Comparison of ENCODE assay signal across 25 mouse cellular contexts in genomic region chr17:32240881-32241531, GRCm38 (mm10). TPM values are rescaled to one million over a fixed set of nuclear protein-coding genes. Genes with fewer than 3 reads are reported as not detected.
DNase-seq lines count a peak whose midpoint lies in the region; ATAC-seq and TF ChIP-seq lines count a peak whose summit lies in the region.
"Had no signal": no experiment of that assay in that cellular context is flagged by ENCODE, and none has a peak within 500 bp of the region (broad histone marks: within the 10 kb centered on the region; RNA-seq: fewer than 3 reads in every experiment).

No protein-coding gene starts in this region.

- peaks cover 15% of the 10 kb centered on the region for H3K36me3 ChIP-seq in heart, embryonic 12.5 days
- H3K36me3 ChIP-seq in heart, adult 2 months (ENCODE audit: control insufficient read depth, insufficient read depth, low read length): peaks cover 26% of the 10 kb centered on the region
- peaks cover 19 to 52% of the 10 kb centered on the region in 2 experiments for H3K36me3 ChIP-seq in MEL (ENCODE audit: control insufficient read depth in 1 of 2, insufficient read depth in 2 of 2, low read length in 2 of 2)

- intact Hi-C loops in heart, adult 2 months (cut with DNase I): loop anchor here (5.0 kb wide), 1 partner anchor 41 kb away; the partner anchor contains the start of gene Brd4

- no peaks in the 10 kb centered on the region for H3K27me3 ChIP-seq in heart, embryonic 12.5 days (replicated peaks)
- H3K27me3 ChIP-seq in heart, adult 2 months (ENCODE audit: control insufficient read depth, insufficient read depth, low read length): no peaks in the 10 kb centered on the region
- no peaks in the 10 kb centered on the region for H3K27me3 ChIP-seq in MEL (ENCODE audit: control insufficient read depth in 1 of 2, insufficient read depth in 2 of 2, low read length in 2 of 2)
- H3K27me3 ChIP-seq: hindbrain, embryonic 13.5 days; liver, embryonic 12.5 days; lung, embryonic 15.5 days; neural tube, embryonic 13.5 days; Patski had no signal

- peaks cover 11% of the 10 kb centered on the region for H3K79me2 ChIP-seq in heart, adult 2 months (replicated peaks; ENCODE audit: control insufficient read depth, insufficient read depth, low read length)
- H3K79me2 ChIP-seq in MEL (ENCODE audit: control insufficient read depth, insufficient read depth, low read length, poor library complexity): peaks cover 64% of the 10 kb centered on the region

- no peak overlapping the region for H3K4me2 ChIP-seq in heart, embryonic 12.5 days
- H3K4me2 ChIP-seq: hindbrain, embryonic 13.5 days; liver, embryonic 12.5 days; lung, embryonic 15.5 days; neural tube, embryonic 13.5 days had no signal

- 74% methylated on average over 2 of the region's 2 CpGs for WGBS in heart, embryonic 12.5 days
- WGBS in heart, adult 2 months: 41% methylated on average over 2 of the region's 2 CpGs

- no peak for TF ChIP-seq RAD21 in MEL (IDR thresholded peaks at IDR 0.05; ENCODE audit: low read depth, low read length)

- H3K9me3 ChIP-seq in heart, embryonic 12.5 days (replicated peaks): no peaks in the 10 kb centered on the region
- no peaks in the 10 kb centered on the region for H3K9me3 ChIP-seq in MEL (replicated peaks; ENCODE audit: insufficient read depth, low read length)
- H3K9me3 ChIP-seq: hindbrain, embryonic 13.5 days; liver, embryonic 12.5 days; lung, embryonic 15.5 days; neural tube, embryonic 13.5 days had no signal

- H3K4me3 ChIP-seq in heart, embryonic 12.5 days: no peak overlapping the region
- no peak overlapping the region for H3K4me3 ChIP-seq in heart, adult 2 months
- no peak overlapping the region for H3K4me3 ChIP-seq in MEL (ENCODE audit: control insufficient read depth in 1 of 2, insufficient read depth in 1 of 2, low read depth in 2 of 2, low read length in 2 of 2)
- H3K4me3 ChIP-seq: gastrocnemius, adult 2 months; hindbrain, embryonic 13.5 days; left cerebral cortex, adult 2 months; liver, embryonic 12.5 days; lung, embryonic 15.5 days; neural tube, embryonic 13.5 days had no signal

- TF ChIP-seq EP300 in heart, adult 2 months (IDR thresholded peaks at IDR 0.05; ENCODE audit: insufficient read depth, low read depth, low read length): no peak
- no peak for TF ChIP-seq EP300 in MEL (IDR thresholded peaks at IDR 0.05; ENCODE audit: low read depth in 1 of 2, low read length in 2 of 2)

- H3K9ac ChIP-seq in heart, embryonic 12.5 days: no peak overlapping the region
- H3K9ac ChIP-seq in heart, adult 2 months (ENCODE audit: low read depth, low read length): no peak overlapping the region
- H3K9ac ChIP-seq in MEL (ENCODE audit: control insufficient read depth, low read depth, low read length, poor library complexity, severe bottlenecking): no peak overlapping the region
- H3K9ac ChIP-seq: hindbrain, embryonic 13.5 days; liver, embryonic 12.5 days; lung, embryonic 15.5 days; neural tube, embryonic 13.5 days had no signal

- DNase-seq in heart, adult 2 months: no peak
- DNase-seq in lung, postnatal 25 days (ENCODE audit: low spot score): peak; percentile 21
- no peak for DNase-seq in lung, postnatal 4 days
- peak; percentile 46 for DNase-seq in MEL (ENCODE audit: low read depth, low spot score)
- peak; percentile 44 for DNase-seq in naive thymus-derived CD4-positive, alpha-beta T cell, adult 2 months (ENCODE audit: low read depth)
- DNase-seq in adipocyte (ENCODE audit: low spot score): no peak
- DNase-seq: adrenal gland, postnatal 25 days; cerebellum, adult 11-12 months; cerebellum, postnatal 36 days; gastrocnemius, adult 2 months; heart, postnatal 10 days; kidney, adult 8-10 months; kidney, postnatal 14 days; left cerebral cortex, postnatal 4 days had no signal

- no peak for TF ChIP-seq CTCF in heart, adult 2 months (IDR thresholded peaks at IDR 0.05)
- no peak for TF ChIP-seq CTCF in MEL (IDR thresholded peaks at IDR 0.05 in 2 of 3, conservative IDR thresholded peaks at IDR 0.05 in 1 of 3; ENCODE audit: control insufficient read depth in 1 of 3, insufficient read depth in 1 of 3, low read depth in 2 of 3, low read length in 3 of 3, poor library complexity in 1 of 3, severe bottlenecking in 1 of 3)

- H3K4me1 ChIP-seq in heart, embryonic 12.5 days (replicated peaks): peaks cover 48% of the 10 kb centered on the region
- H3K4me1 ChIP-seq in heart, adult 2 months (ENCODE audit: control insufficient read depth, insufficient read depth, low read length): peaks cover 13% of the 10 kb centered on the region
- H3K4me1 ChIP-seq in MEL (ENCODE audit: control insufficient read depth in 1 of 2, insufficient read depth in 2 of 2, low read length in 2 of 2): peaks cover 24 to 33% of the 10 kb centered on the region in 2 experiments

- 0 out of 2 replicates have a peak overlapping the region, but pooled peaks have one; percentile 2 for H3K27ac ChIP-seq in heart, embryonic 12.5 days (ENCODE audit: poor library complexity, severe bottlenecking)
- no peak overlapping the region for H3K27ac ChIP-seq in heart, adult 2 months
- H3K27ac ChIP-seq in MEL (ENCODE audit: control insufficient read depth, low read depth, low read length): no peak overlapping the region
- H3K27ac ChIP-seq: gastrocnemius, adult 2 months; hindbrain, embryonic 13.5 days; left cerebral cortex, adult 2 months; lung, embryonic 15.5 days; neural tube, embryonic 13.5 days; stomach, postnatal 0 days had no signal

- TF ChIP-seq POLR2A in heart, adult 2 months (IDR thresholded peaks at IDR 0.05; ENCODE audit: insufficient read depth, low read depth, low read length): no peak
- no peak for TF ChIP-seq POLR2A in MEL (IDR thresholded peaks at IDR 0.05; ENCODE audit: control insufficient read depth in 1 of 2, insufficient read depth in 1 of 2, low read depth in 1 of 2, low read length in 2 of 2, poor library complexity in 1 of 2)

- no peak for ATAC-seq in heart, embryonic 12.5 days (ENCODE audit: insufficient number of reproducible peaks, low FRiP score)
- no peak for ATAC-seq in erythroblast, adult 5-6 weeks (replicated peaks; ENCODE audit: low FRiP score, poor library complexity, severe bottlenecking)
- ATAC-seq: liver, embryonic 12.5 days; Patski had no signal

TF ChIP-seq in MEL, 35 proteins besides CTCF, POLR2A, EP300 and RAD21:
- peak; percentile 46; the same call in 1 of the 2 replicates for TF ChIP-seq MEF2A (IDR thresholded peaks at IDR 0.05; ENCODE audit: extremely low read depth, insufficient replicate concordance, low read depth, low read length, poor library complexity, severe bottlenecking)
- TF ChIP-seq POLR2AphosphoS5 (IDR thresholded peaks at IDR 0.05; ENCODE audit: borderline replicate concordance, low read depth, low read length): no peak

RNA-seq across cellular contexts. Expression of gene Brd4, which starts 43.5 kb away (rescaled TPM):
- 72.6 and 76.6 TPM in 2 replicates for polyA plus RNA-seq in heart, embryonic 12.5 days (2016; fragmentation: Nextera tagmentation; extraction: Ambion mirVana)
- total RNA-seq in heart, adult 2 months (2021): 10 to 100 TPM; 53.3 to 55.6 TPM
- polyA plus RNA-seq in heart, adult 2 months (2012; rRNA removed): 16.5 and 21.7 TPM in 2 replicates
- 12.3 and 18.3 TPM in 2 replicates for total RNA-seq in MEL (2012; rRNA removed)
- 10 to 100 TPM in 1 of 2 experiments, not detected in 1; 91.4 TPM for polyA plus RNA-seq in MEL (2012; ENCODE audit: insufficient read depth in 1 of 2, insufficient read length in 2 of 2, low read depth in 1 of 2, low replicate concordance in 2 of 2, missing spikeins in 1 of 2)
- 110 and 125 TPM in 2 replicates for total RNA-seq in erythroblast, adult 5-6 weeks (2015; ENCODE audit: low replicate concordance)
- total RNA-seq in erythroblast, adult 5-6 weeks (2017; ENCODE audit: low replicate concordance): 106 TPM in 2 replicates

RNA-seq across cellular contexts. Expression of gene Ephx3, which starts 51.7 kb away (rescaled TPM):
- polyA plus RNA-seq in heart, embryonic 12.5 days (2016; fragmentation: Nextera tagmentation; extraction: Ambion mirVana): 0.09 TPM in 1 of 2 replicates, not detected in the other
- 1 to 10 TPM; 1.1 to 1.3 TPM for total RNA-seq in heart, adult 2 months (2021)
- polyA plus RNA-seq in heart, adult 2 months (2012; rRNA removed): 2.6 and 2.9 TPM in 2 replicates
- 0.07 and 0.08 TPM in 2 replicates for total RNA-seq in MEL (2012; rRNA removed)
- not detected for polyA plus RNA-seq in MEL (2012; ENCODE audit: insufficient read depth in 1 of 2, insufficient read length in 2 of 2, low read depth in 1 of 2, low replicate concordance in 2 of 2, missing spikeins in 1 of 2)
- 1.9 TPM in 1 of 2 replicates, not detected in the other for total RNA-seq in erythroblast, adult 5-6 weeks (2015; ENCODE audit: low replicate concordance)
- 0.68 TPM in 1 of 2 replicates, not detected in the other for total RNA-seq in erythroblast, adult 5-6 weeks (2017; ENCODE audit: low replicate concordance)
- total RNA-seq: adrenal gland, postnatal 25 days; megakaryocyte-erythroid progenitor cell, adult 5-6 weeks had no signal
- polyA plus RNA-seq: intestine, embryonic 14.5 days had no signal

Comparison
In these comparisons a context has a peak if more than half of its experiments do, and no peak if none do; other contexts are left out.
1. DNase-seq: peak in lung, postnatal 25 days (single experiment), MEL (single experiment) and naive thymus-derived CD4-positive, alpha-beta T cell, adult 2 months (single experiment); none in heart, adult 2 months (0 of 2), lung, postnatal 4 days (0 of 2) and adipocyte (single experiment).